Mouse (Mus musculus) stomach, embryonic 14.5 days (tissue): ENCODE data around the gene Inf2. TPM values are rescaled to one million over a fixed set of nuclear protein-coding genes. Genes with fewer than 3 reads are reported as not detected.

Experiments used
- microRNA-seq: library from miRNA; unstranded; fragments of <30 nt; microRNA quantifications from one replicate; pipeline ENCODE4, GENCODE M21; 2016
- polyA plus RNA-seq: library from polyadenylated mRNA; unstranded; fragments of >200 nt; fragmentation: Nextera tagmentation; extraction: Ambion mirVana; gene quantifications from 2 replicates; pipeline ENCODE4 v1.2.1, GENCODE M21; 2014

Inf2 gene
- polyA plus RNA-seq, 1 experiment from 2014 or later = 5.0 TPM

Small RNA genes within 50 kb of the gene (microRNA-seq; reads per million reads assigned to microRNA genes)
- not detected for gene Mir6939

Other genes starting within 250 kb of the Inf2 start
- 0.27 and 0.30 TPM in 2 replicates for gene A530016L24Rik, start 99.3 kb upstream of the Inf2 start, polyA plus RNA-seq
- 2.1 and 2.7 TPM in 2 replicates for gene Tmem179, start 72.0 kb upstream of the Inf2 start, polyA plus RNA-seq
- 2.8 and 3.1 TPM in 2 replicates for gene Adssl1, start 31.3 kb downstream of the Inf2 start, polyA plus RNA-seq
- gene Siva1, start 55.9 kb downstream of the Inf2 start, polyA plus RNA-seq = 250 and 274 TPM in 2 replicates
- gene Akt1, start 86.1 kb downstream of the Inf2 start, polyA plus RNA-seq = 55.6 and 64.6 TPM in 2 replicates
- gene Zbtb42, start 90.0 kb downstream of the Inf2 start, polyA plus RNA-seq = 10.9 and 14.2 TPM in 2 replicates
- gene Cep170b, start 131.7 kb downstream of the Inf2 start, polyA plus RNA-seq = 15.8 and 16.2 TPM in 2 replicates
- 12.9 and 13.3 TPM in 2 replicates for gene Pld4, start 171.9 kb downstream of the Inf2 start, polyA plus RNA-seq
- 4.6 and 5.0 TPM in 2 replicates for gene Ahnak2, start 213.9 kb downstream of the Inf2 start, polyA plus RNA-seq
- 6.1 and 8.2 TPM in 2 replicates for gene Clba1, start 220.2 kb downstream of the Inf2 start, polyA plus RNA-seq
- 123 and 130 TPM in 2 replicates for gene Cdca4, start 240.6 kb downstream of the Inf2 start, polyA plus RNA-seq